Mouse (Mus musculus): ENCODE results near the gene Neurog1.

Neurog1 gene

GRCm38 (mm10) chr13:56214633-56215032, 37.3 kb downstream of the Neurog1 start:
- peak in 1 of 2 experiments; percentile 4 for DNase-seq

- DNase-seq = no peak
These were observed 42.9 kb downstream of the Neurog1 start for GRCm38 (mm10) chr13:56209067-56209411.

- no peak for DNase-seq
These were observed 43.5 kb downstream of the Neurog1 start for GRCm38 (mm10) chr13:56208225-56209066.

Measured in kidney, postnatal 25 days (tissue).